Comparison of ENCODE assay signal across 9 mouse cellular contexts in the genomic region with DNA sequence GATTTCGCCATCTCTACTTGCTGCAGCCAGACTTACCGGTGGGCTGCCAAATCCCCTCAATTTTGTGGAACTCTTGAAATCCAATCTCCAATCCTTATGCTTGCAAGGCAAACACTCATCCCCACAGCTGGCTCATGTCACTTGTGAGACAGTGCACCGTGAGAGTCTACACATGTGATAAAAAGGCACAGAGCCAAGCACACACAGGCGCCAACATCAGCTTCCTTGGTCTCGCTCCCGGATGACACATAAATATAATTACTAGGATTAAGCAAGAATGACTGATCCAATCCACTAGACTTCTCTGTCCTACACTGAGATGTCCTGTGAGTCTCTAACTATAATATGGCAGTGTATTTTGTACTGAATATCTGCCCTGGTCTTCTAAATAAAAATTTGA. TPM values are rescaled to one million over a fixed set of nuclear protein-coding genes. Genes with fewer than 3 reads are reported as not detected.
A peak's percentile ranks its signal among the peaks of the same experiment; 100 is the strongest.
DNase-seq lines count a peak whose midpoint lies in the region; ATAC-seq and TF ChIP-seq lines count a peak whose summit lies in the region.
"Had no signal": no experiment of that assay in that cellular context is flagged by ENCODE, and none has a peak within 500 bp of the region (broad histone marks: within the 10 kb centered on the region; RNA-seq: fewer than 3 reads in every experiment).

No protein-coding gene starts in this region.

- peak overlapping the region; percentile 62 for H3K27ac ChIP-seq in heart, embryonic 13.5 days (replicated peaks)
- H3K27ac ChIP-seq in layer of hippocampus, adult 2 months: no peak overlapping the region
- H3K27ac ChIP-seq: limb, embryonic 13.5 days had no signal

- 50% methylated on average over 6 of the region's 6 CpGs for WGBS in heart, embryonic 13.5 days

- H3K27me3 ChIP-seq in heart, embryonic 13.5 days (replicated peaks): peaks cover 4% of the 10 kb centered on the region

- no peak for TF ChIP-seq CTCF in layer of hippocampus, adult 2 months (conservative IDR thresholded peaks at IDR 0.05)

- H3K9me3 ChIP-seq in heart, embryonic 13.5 days: no peaks in the 10 kb centered on the region
- H3K9me3 ChIP-seq: limb, embryonic 13.5 days had no signal

- H3K36me3 ChIP-seq in heart, embryonic 13.5 days: no peaks in the 10 kb centered on the region
- H3K36me3 ChIP-seq: limb, embryonic 13.5 days had no signal

- DNase-seq in retina, postnatal 1 day: peak; percentile 29
- no peak for DNase-seq in retina, embryonic 14.5 days (ENCODE audit: low spot score)
- DNase-seq in lung, adult 18-20 months: peak; percentile 67 to 70
- no peak for DNase-seq in spleen, postnatal 10 days (ENCODE audit: low spot score in 2 of 2)
- DNase-seq in layer of hippocampus, adult 2 months (ENCODE audit: low spot score in 2 of 2): no peak
- DNase-seq in right cerebral cortex, adult 2 months (ENCODE audit: low spot score in 2 of 2): no peak
- DNase-seq in spleen, adult 18-20 months: no peak

- no peak overlapping the region for H3K4me3 ChIP-seq in heart, embryonic 13.5 days
- H3K4me3 ChIP-seq in layer of hippocampus, adult 2 months: no peak overlapping the region
- H3K4me3 ChIP-seq: limb, embryonic 13.5 days had no signal

- H3K4me2 ChIP-seq in heart, embryonic 13.5 days: no peak overlapping the region
- H3K4me2 ChIP-seq: limb, embryonic 13.5 days had no signal

- ATAC-seq in heart, embryonic 13.5 days (ENCODE audit: extremely low read depth, insufficient number of reproducible peaks, low FRiP score, low TSS enrichment): no peak

- peaks cover 21% of the 10 kb centered on the region for H3K4me1 ChIP-seq in heart, embryonic 13.5 days
- H3K4me1 ChIP-seq: limb, embryonic 13.5 days had no signal

- no peak overlapping the region for H3K9ac ChIP-seq in heart, embryonic 13.5 days
- H3K9ac ChIP-seq: limb, embryonic 13.5 days had no signal

RNA-seq across cellular contexts. Expression of a gene that starts 6.5 kb away (rescaled TPM):
- polyA plus RNA-seq in heart, embryonic 13.5 days (2015; fragmentation: Nextera tagmentation; extraction: Ambion mirVana): 0.71 and 0.74 TPM in 2 replicates
- 10 to 100 TPM; 13.2 to 15.1 TPM for total RNA-seq in layer of hippocampus, adult 2 months (2021)

RNA-seq across cellular contexts. Expression of a gene that starts 14.1 kb away (rescaled TPM):
- polyA plus RNA-seq in heart, embryonic 13.5 days (2015; fragmentation: Nextera tagmentation; extraction: Ambion mirVana): 9.5 and 11.7 TPM in 2 replicates
- 10 to 100 TPM; 22.4 to 22.5 TPM for total RNA-seq in layer of hippocampus, adult 2 months (2021)

RNA-seq across cellular contexts. Expression of a gene that starts 16.0 kb away (rescaled TPM):
- polyA plus RNA-seq in heart, embryonic 13.5 days (2015; fragmentation: Nextera tagmentation; extraction: Ambion mirVana): not detected in 2 replicates
- total RNA-seq in layer of hippocampus, adult 2 months (2021): under 1 TPM; 0.51 to 0.59 TPM
- polyA plus RNA-seq: limb, embryonic 13.5 days had no signal

RNA-seq across cellular contexts. Expression of a gene that starts 23.9 kb away (rescaled TPM):
- polyA plus RNA-seq in heart, embryonic 13.5 days (2015; fragmentation: Nextera tagmentation; extraction: Ambion mirVana): 0.04 TPM in 1 of 2 replicates, not detected in the other
- 10 to 100 TPM; 47.4 to 47.5 TPM for total RNA-seq in layer of hippocampus, adult 2 months (2021)

RNA-seq across cellular contexts. Expression of a gene that starts 30.9 kb away (rescaled TPM):
- polyA plus RNA-seq in heart, embryonic 13.5 days (2015; fragmentation: Nextera tagmentation; extraction: Ambion mirVana): 0.09 and 0.13 TPM in 2 replicates
- under 1 TPM; 0.37 to 0.64 TPM for total RNA-seq in layer of hippocampus, adult 2 months (2021)
- polyA plus RNA-seq: limb, embryonic 13.5 days had no signal

Comparison
In these comparisons a context has a peak if more than half of its experiments do, and no peak if none do; other contexts are left out.
1. DNase-seq: peak in retina, postnatal 1 day (single experiment) and lung, adult 18-20 months (2 of 2); none in retina, embryonic 14.5 days (single experiment), spleen, postnatal 10 days (0 of 2), layer of hippocampus, adult 2 months (0 of 2), right cerebral cortex, adult 2 months (0 of 2) and spleen, adult 18-20 months (0 of 2).